Mouse (Mus musculus) kidney, postnatal 36 days (tissue): ENCODE data around the gene Itih1.
A peak's percentile ranks its signal among the peaks of the same experiment; 100 is the strongest.

Experiments
- DNase-seq, 2 experiments: peaks; one replicate each; pipeline ENCODE4 v3.0.0; 2021 to 2022; ENCODE audit warnings: mixed read lengths in 2 of 2

Gene Itih1

GRCm38 (mm10) chr14:30943038-30943437 is at the start of gene Itih1:
Itih1 (minus strand) TSS chr14:30943289.
- peak; percentile 17 to 27 for DNase-seq

- DNase-seq: peak; percentile 37 to 69
These were observed 33.1 kb upstream of the Itih1 start for GRCm38 (mm10) chr14:30976222-30976621.

GRCm38 (mm10) chr14:30974204-30974603 is 31.1 kb upstream of the Itih1 start:
- DNase-seq: peak; percentile 34 to 58

DNA sequence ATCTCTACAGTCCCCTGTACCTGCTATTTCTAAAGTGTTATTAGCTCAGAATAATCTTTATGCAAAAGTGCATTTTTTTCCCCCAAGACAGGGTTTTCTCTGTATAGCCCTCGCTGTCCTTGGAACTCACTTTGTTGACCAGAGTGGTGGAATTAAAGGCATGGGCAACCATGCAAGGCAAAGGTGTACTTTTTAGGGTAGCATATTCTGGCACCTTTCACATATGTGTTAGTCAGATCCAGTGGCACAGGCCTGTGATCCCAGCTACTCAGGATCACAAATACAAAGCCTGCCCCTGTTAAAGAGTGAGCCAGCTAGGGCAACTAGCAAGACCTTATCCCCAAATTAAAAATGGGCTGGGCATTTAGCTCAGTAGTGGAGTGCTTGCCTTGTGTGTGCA is 17.3 kb upstream of the Itih1 start:
- DNase-seq: peak; percentile 48 to 54

- DNase-seq: no peak
These were observed 15.9 kb upstream of the Itih1 start for GRCm38 (mm10) chr14:30959031-30959430.

GRCm38 (mm10) chr14:30958517-30958916 is 15.4 kb upstream of the Itih1 start:
- no peak for DNase-seq

DNA sequence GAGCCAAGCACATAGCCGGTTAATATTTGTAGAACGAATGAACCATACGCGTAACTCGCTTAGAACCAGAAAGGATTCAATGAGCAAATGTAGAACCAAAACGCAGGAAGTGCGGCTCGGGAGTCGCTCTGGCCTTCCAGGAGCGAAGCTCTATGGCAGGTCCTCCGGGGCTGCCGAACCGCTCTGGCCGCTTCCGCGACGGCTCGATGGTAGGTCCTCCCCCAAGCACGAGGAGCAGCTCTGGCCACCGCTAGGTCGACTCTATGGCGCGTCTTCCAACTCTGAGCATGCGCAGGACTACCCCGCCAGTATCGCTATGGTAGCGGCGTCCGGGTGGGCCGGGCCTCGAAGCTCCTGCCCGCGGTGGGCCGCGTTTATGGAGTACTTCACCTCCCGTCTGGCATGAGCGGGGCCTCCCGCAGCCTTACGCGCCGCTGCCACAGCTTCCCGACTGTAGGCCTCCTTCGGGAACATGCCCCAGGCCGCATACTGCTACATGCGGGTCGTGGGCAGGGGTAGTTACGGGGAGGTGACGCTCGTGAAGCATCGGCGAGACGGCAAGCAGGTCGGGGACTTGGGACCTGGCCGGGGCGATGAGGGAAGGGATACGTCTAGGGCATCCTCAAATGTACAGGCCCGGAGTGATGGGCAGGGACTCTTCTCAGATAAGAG is 8.2 kb upstream of the Itih1 start, which contains the start of gene Nek4:
Gene Nek4, plus strand, starts transcription at position 224 of the 672 bp plus-strand sequence.
- DNase-seq: peak; percentile 96 to 97

DNA sequence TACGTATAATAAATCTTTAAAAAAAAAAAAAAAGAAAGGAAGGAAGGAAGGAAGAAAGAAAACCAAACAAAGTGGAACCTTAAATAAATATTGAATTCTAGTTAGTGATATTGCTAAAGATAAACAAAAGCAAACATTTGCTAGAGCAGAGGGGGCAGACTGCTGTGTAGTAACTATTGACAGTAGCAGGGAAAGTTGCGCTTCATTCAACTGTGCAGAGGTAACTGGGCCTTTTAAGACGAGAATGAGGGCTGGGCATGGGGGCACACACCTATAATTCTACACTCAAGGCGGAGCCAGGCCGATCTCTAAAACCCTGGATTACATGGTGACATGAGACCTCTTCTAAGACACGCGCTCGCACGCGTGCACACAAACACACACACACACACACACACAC is 6.9 kb upstream of the Itih1 start:
- no peak for DNase-seq

DNA sequence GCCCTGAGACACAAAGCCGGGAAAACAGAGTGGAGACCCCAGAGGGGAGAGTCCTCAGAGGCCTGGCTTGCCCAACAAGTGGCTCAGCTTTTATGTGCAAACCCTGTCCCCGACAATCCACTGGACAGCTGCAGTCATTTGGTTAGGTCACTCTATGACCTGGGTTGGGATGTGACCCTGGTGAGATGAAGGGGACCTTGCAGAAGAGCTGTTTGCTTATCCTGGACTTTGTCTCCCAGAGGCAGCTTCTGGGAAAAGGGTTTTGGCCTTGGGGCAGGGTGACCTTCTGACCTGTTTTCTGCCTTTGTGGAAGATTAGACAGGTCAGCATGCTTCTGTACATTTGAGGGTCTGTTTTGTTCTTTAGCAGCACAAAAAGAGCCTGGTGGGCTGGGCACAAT is 1.7 kb upstream of the Itih1 start:
- no peak for DNase-seq

- peak; percentile 47 to 83 for DNase-seq
These were observed 978 bp upstream of the Itih1 start for GRCm38 (mm10) chr14:30943860-30944674.

GRCm38 (mm10) chr14:30942254-30942653 is 835 bp downstream of the Itih1 start:
- no peak for DNase-seq

GRCm38 (mm10) chr14:30933351-30933750 is 9.7 kb downstream of the Itih1 start:
- DNase-seq: no peak

DNA sequence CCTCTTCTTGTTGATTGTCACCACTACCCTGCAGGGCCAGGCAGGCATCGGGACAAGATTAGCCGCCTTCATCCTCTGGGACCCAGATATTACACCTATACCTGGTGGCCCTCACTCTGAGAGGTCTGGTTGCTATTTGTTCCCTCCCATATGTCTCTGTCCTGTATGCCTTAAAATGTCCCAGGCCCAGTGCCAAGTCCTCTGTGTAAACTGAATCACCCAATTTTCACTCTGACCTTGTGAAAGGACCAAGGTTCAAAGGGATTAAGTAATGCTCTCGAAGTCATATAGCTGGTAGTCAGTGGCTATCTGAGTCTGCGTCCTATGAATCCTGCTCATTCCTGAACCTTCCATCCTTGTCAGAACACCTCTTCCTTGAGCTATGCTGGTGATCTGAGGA is 12.7 kb downstream of the Itih1 start:
- no peak for DNase-seq

GRCm38 (mm10) chr14:30925492-30925891 is 17.6 kb downstream of the Itih1 start:
- DNase-seq: no peak

DNA sequence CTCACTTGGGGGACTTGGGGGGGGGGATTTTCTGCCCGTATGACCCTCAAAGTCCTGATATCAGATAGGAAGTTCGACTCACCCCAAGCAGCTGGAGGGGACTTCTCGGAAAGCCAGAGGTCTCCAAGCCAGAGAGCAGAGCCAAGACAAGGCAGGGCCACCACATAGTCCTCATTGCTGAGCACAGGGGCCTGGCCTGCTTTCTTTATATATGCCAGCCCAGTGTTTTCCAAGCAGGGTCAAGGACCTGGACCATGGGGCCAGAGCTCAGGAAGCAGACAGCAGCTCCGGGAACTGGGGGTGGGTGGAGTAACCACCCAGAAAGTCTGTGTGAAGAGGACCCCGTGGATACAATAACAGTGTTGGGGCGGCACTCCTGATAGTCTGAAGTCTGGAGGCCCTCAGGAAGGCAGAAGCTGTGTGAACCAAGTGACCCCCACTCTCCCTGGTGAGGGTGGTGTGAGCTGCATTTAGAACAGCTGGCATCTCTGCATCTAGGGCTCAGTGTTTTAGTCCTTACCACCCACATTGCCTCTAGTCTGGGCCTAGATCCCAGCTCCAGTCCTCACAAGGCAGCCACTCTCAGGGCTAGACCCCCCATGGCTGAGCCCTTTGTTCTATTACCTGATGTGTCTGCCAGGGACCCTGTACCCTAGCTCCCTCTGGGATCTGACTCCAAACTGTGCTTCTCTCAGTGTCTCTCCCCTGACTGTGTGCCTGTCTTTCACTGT is 19.5 kb downstream of the Itih1 start, which contains the start of gene Itih3:
Gene Itih3, minus strand, starts transcription at position 386 of the 731 bp plus-strand sequence.
- DNase-seq: peak in 1 of 2 experiments; percentile 20

DNA sequence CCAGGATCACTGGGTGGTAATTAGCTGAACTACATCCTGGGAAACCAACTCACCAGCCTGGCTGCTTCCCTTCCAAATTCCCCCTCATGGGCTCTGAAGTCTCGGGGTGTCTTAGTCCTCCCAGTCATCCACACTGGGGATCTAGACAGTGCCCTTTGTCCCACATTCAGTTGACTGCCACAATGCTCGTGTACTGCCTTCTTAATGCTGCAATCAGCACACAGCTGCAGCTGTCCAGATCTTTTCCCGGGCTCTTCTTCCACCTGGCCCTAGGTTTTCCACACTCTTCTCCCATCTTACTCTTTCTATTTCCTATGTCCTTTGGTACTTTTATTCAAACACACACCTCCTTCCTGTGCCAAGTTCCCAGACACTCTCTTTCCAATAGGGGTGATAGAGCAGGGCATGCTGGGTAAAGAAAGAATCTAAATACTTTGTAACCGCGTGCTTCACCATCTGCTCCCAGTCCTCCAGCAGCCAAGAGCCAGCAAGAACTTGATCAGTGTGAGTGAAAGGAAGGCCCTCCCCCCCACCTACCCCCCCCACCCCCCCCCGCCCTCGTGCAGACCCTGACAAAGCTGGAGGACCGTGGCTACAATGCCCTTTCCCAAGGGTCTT is 20.9 kb downstream of the Itih1 start:
- DNase-seq: no peak

- DNase-seq: no peak
These were observed 26.6 kb downstream of the Itih1 start for GRCm38 (mm10) chr14:30916516-30916915.

DNA sequence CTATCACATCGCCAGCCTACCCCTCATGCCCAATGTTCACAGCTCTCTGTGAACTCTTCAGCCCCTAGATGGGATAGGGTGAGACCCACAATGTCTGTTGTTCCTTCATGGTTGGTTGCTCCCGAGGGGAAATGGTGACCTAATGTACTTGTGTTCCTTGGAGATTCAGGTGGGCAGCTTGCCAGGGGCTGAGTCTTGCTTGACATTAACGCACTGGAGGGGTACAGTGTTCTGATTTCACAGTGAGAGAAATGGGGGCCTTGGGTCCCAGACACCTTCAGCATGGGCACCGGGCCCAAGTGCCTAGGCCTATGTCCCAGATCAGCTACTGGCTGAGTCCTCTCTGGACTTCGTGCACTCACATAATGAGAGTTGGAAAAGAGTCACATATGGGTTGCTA is 29.7 kb downstream of the Itih1 start:
- DNase-seq: peak; percentile 62 to 82

GRCm38 (mm10) chr14:30912641-30913040 is 30.4 kb downstream of the Itih1 start:
- DNase-seq: peak; percentile 63 to 69

DNA sequence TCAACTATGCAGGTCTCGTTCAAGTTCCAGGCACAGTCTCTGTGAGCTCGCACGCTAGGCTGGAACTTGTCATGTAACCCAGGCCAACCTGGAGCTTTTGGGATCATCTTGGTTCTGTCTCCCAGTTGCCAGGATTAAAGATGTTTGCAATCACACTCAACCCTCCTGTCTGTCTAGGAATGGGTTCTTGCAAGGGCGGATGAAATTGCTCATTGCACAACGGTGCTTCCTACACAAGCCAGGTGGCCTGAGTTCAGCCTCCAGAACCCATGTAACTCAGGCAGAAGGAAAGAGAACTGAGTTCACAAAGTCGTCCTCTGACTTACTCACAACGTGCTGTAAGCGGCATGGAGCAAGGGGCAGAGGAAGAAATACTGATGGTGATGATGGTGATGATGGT is 31.9 kb downstream of the Itih1 start:
- DNase-seq: no peak

DNA sequence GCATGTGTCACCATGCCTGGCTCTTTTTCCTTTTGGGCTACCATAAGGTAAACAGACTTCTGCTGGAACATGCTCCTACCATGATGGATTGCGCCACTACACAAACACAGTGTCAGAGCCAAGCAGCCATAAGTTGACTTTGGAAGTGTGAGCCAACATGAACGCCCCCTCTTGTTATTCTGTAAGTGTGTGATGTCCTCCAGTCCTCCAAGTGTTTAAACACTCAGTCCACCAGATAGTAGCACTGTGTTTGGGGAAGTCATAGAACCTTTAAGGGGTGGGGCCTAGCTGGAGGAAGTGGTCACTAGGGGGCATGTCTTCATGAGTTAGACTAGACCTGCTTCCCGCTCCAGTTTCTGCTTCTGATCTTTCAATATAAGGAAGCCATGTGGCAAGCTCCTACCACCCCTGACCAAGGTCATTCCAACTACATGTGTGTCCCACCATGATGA is 35.2 kb downstream of the Itih1 start:
- no peak for DNase-seq

- no peak for DNase-seq
These were observed 37.1 kb downstream of the Itih1 start for GRCm38 (mm10) chr14:30906001-30906400.

DNA sequence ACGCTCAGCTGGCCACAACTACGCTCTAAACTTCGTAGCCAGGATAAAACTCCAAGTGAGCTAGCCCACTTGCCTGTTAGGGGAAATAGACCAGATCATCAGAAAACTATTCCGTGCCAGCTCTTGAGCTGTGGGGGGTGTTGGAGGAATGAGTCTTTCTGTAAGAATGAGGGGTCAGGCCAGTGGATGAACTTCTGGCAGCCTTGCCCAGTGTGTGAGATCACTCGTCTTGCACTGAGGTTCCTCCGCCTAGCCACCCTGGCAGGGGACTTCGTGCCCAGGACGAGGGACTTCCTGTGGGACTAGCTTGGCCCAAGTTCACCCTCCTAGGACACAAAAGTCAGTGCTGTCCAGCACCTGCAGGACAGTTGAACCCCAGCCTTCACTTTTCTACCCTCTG is 38.8 kb downstream of the Itih1 start:
- DNase-seq: no peak
